Mouse (Mus musculus) yolk sac, embryonic 10.5 days (tissue): ENCODE measurements at regions not wholly inside any gene's neighbourhood (a gene's known extent, or its start where the extent isn't known, plus 50 kb on each side); places are given as distances from the start of the nearest gene placed in this dataset.

Experiments used
- DNase-seq: peaks from one replicate; pipeline ENCODE4 v3.0.0-alpha.2; 2017; ENCODE audit warnings: low spot score

- DNase-seq: peak; percentile 52
Measured at GRCm38 (mm10) chr10:83819266-83819949, 96.7 kb downstream of the 1500009L16Rik start.

DNA sequence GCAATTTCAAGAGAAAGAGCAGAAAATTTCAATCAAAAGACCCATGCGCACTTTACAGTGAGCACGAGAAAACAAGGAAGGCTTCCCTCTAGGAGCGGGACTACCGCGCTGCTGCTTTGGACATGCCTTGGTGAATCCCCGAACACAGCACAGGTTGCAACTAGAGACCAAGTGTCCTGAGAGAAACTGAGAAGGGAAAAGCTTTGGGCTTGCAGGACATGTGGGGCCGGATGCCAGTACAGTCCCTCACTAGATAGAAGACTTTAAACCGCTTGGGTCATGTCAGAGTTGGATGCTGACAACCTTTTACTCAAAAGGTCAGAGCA lies 97.2 kb downstream of the 1500009L16Rik start:
- no peak for DNase-seq

DNA sequence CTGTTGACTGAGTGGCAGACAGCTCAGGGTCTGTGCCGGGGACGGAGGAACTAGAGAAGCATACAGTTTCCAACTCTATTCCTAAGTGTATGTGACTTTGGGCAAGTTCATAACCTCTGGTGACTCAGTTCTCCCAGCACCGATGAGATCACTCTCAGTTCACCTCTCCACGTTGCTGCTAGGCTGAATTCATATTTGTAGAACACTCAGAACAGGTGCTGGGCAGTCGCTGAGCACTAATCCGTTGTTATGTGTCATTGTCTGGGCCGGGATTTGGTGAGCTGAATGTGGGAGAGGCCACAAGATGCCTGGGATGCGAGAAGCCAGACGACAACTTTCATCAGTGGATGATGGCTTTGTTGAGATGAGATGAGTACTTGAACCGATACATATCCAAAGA lies 98.4 kb downstream of the 1500009L16Rik start:
- no peak for DNase-seq

DNA sequence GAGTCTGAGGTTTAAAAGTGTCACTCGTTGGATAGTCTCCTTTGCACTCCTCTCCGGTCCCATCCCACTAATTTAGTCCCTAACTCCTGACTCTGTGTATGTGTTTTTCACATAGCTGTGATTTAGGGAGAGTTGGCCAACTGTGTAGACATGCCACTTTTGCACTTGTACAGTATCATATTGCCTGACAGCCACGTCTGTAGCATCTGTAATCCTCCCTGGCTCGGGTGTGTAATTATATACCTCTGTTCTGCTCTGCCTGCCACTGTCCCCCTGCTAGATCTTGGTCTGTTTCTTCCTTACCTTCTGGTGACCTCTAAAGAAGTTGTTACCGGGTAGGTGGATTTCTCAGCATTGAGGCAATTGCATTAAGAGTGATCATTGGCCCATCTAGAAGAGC lies 103.4 kb downstream of the 1500009L16Rik start:
- no peak for DNase-seq

DNA sequence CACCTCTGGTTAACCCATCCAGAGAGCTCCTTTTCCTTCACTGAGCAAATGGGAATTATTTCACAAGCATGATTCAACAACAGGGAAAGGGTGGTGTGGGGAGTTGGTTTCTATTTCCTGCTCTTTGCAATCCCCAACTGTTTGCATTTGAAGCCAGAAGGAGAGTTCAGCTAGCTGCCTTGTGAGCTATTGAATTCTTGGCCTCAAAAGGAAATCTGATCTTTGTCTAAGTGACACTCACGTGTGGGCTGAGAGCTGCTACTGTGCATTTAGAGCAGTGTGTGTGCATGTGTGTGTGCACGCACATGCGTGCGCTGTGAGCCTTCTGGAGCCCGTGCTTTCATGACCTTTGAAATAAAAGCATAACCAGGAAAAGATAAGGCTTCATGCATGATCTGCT lies 113.7 kb downstream of the 1500009L16Rik start:
- DNase-seq: peak; percentile 18

- DNase-seq: no peak
Measured at GRCm38 (mm10) chr10:83840226-83840625, 117.6 kb downstream of the 1500009L16Rik start.

- no peak for DNase-seq
Measured at GRCm38 (mm10) chr10:83850881-83851280, 128.2 kb downstream of the 1500009L16Rik start.

DNA sequence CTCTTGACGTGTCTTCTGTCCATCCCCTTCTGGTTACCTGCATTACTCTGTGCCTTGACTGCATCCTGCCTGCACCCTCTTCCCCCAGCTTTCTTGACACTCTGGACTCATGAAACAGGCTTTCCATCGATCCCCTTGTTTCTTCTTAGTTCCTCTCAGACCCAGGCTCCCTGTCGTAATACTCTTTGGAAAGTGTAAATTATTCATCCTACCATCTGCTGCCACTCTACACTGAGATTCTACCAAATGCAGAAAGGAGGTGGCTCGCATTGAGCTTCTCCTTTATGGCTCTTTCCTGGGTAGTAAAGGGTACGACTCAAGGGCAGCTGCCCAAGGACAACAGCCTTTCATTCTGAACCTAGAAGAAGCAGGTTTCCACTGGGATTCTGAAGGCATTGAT lies 129.5 kb downstream of the 1500009L16Rik start:
- DNase-seq: no peak

- no peak for DNase-seq
Measured at GRCm38 (mm10) chr10:83852806-83853205, 130.1 kb downstream of the 1500009L16Rik start.

DNA sequence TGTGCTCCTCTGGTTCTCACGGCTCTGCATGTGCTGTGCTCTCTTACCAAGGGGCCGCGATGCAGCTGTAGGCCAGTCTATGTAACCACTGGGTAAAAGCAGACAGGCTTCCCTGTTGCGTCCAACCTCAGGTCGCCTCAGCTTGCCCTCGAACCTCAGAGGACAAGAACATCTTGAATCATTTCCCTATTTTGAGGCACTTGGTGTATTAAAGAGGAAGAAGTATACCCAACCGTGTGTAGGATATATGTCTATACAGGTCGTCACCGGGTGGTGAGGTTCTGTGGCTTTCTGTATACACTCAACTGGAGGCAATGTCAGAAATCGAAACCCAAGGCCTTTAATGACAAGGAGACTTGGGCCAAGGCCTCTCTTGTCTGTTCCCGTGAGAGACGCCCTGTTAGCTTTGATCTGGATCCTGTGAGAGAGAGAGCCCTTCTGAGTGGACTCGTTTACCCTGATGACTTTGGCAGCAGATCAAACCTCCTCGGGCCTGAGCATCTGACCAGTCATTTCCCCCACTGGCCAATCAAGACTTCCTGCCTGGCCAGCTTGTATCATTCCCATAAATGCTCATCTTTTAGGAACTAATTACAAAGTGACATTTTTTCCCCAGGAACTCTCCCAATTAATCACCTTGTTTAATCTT lies 135.3 kb downstream of the 1500009L16Rik start:
- no peak for DNase-seq

GRCm38 (mm10) chr10:83858689-83859088 lies 136.0 kb downstream of the 1500009L16Rik start:
- no peak for DNase-seq

DNA sequence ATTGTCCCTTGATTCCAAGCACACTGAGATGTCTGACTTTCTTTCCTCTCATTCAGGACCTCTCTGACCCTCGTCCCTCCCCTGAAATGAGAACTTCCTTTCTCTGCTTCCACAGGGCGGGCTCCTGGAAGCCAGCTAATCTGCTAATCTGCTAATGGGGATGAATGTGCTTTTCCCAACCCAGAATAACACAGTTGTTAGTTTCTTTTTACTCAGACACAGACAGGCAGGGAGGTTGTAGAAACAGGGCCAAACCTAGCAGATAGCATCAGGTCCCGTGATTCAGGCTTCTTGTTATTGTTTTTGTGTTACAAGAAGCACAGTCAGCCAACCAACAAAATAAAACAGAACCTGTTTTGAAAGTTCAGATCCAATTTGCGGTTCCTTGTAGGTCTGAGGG lies 137.0 kb downstream of the 1500009L16Rik start:
- no peak for DNase-seq

DNA sequence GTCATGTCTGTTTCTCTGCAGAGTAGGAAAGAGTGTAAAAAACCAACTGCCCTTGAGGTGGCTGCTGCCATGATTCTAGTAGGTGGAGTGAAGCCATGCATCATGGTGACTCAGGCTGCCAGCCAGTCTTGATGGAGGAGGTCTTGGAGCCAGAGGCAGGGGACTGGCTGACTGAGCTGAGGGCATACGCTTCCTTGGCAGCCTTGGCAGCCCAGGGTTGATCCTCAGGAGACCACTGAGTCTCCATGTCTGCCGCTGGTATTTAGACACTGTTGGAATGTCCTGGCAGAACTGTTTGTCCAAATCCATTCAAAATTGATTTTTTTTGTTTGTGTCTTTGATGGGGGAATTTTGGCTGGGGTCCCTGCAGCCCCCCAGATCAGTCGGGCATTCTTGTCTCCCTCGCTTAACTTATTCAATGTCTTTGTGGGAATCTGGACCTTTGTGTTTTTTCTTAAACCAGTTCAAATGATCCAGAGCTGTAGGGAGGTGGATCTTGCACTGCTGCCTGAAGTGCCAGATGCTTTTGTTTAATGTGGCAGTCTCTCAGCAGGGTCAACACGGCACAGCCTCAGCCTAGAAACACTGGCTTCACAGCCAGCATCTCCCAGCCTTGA lies 139.0 kb downstream of the 1500009L16Rik start:
- DNase-seq: no peak

DNA sequence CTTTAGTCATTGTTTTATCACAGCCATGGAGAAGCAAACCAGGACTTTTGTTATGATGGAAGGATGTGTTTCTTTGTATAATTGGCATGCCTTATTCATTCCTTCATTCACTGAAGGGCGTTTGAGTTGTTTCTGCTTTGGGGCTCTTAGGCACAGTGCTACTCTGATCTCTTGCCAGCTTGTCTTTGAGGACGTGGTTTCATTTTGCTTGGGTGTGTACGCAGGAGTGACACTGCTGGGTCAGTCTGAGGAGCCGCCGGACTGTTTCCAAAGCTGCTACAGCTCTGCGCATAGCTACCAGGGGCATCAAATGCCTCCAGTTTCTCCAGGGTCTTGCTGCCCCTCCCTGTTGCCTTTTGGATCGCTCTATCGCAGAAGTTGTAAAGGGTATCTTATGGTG lies 141.9 kb downstream of the 1500009L16Rik start:
- no peak for DNase-seq

- no peak for DNase-seq
Measured at GRCm38 (mm10) chr10:83865929-83866328, 143.3 kb downstream of the 1500009L16Rik start.

- peak; percentile 22 for DNase-seq
Measured at GRCm38 (mm10) chr10:83871736-83872400, 149.2 kb downstream of the 1500009L16Rik start.

GRCm38 (mm10) chr10:83878745-83879144 lies 156.1 kb downstream of the 1500009L16Rik start:
- no peak for DNase-seq

GRCm38 (mm10) chr10:83882119-83882890 lies 159.6 kb downstream of the 1500009L16Rik start:
- no peak for DNase-seq

GRCm38 (mm10) chr10:83882891-83883185 lies 160.2 kb downstream of the 1500009L16Rik start:
- peak; percentile 37 for DNase-seq

GRCm38 (mm10) chr10:83884553-83884952 lies 161.9 kb downstream of the 1500009L16Rik start:
- no peak for DNase-seq

DNA sequence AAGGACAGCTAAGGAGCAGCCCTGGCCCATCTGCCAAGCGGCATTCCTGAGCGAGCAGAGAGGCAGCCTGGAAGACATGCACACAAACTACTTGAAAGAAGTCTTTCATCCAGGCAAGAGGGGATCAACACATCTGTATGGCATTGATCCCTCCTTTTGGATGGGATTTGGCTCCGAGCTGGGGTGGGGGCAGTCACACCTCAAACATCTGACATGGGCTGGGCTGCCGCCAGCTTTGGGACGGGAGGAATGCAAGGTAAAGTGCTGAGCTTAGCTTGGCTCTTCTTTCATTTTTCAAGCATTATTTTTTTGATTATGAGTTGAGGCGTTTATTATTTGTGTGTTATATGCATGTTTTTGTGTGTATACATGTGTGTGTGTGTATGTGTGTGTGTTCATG lies 165.9 kb downstream of the 1500009L16Rik start:
- DNase-seq: no peak

- DNase-seq: no peak
Measured at GRCm38 (mm10) chr10:83895741-83896150, 173.1 kb downstream of the 1500009L16Rik start.
